Mouse (Mus musculus) midbrain, embryonic 14.5 days (tissue): ENCODE measurements around the gene Tomt. TPM values are rescaled to one million over a fixed set of nuclear protein-coding genes. Genes with fewer than 3 reads are reported as not detected.

ENCODE experiments used
- ATAC-seq: fragments of 200-750 bp; cut with Nextera tagmentation; 2 replicates; pipeline ENCODE4 v1.8.0; 2017; ENCODE audit warnings: moderate number of reproducible peaks, moderate library complexity; ENCODE audit not compliant: low FRiP score, low TSS enrichment
- DNase-seq: peaks from one replicate; pipeline ENCODE4 v3.0.0-alpha.2; 2015
- H3K27ac ChIP-seq: fragments of 300-500 bp; sonication (generic); replicated peaks from 2 replicates; pipeline ENCODE4 v1.5.1; 2014; ENCODE audit warnings: mild to moderate bottlenecking, low read depth, low read length, moderate library complexity
- H3K27me3 ChIP-seq: fragments of 300-500 bp; sonication (generic); 2 replicates; pipeline ENCODE4 v1.6.1; 2014; ENCODE audit warnings: low read length, control low read depth, mixed read lengths; ENCODE audit not compliant: control insufficient read depth, insufficient read depth
- H3K36me3 ChIP-seq: fragments of 300-500 bp; sonication (generic); 2 replicates; pipeline ENCODE4 v1.6.1; 2014; ENCODE audit warnings: low read length, control low read depth; ENCODE audit not compliant: control insufficient read depth, insufficient read depth
- H3K4me1 ChIP-seq: fragments of 300-500 bp; sonication (generic); 2 replicates; pipeline ENCODE4 v1.6.1; 2014; ENCODE audit warnings: mild to moderate bottlenecking, antibody characterized with exemption, low read length, control low read depth; ENCODE audit not compliant: control insufficient read depth, insufficient read depth
- H3K4me2 ChIP-seq: fragments of 300-500 bp; sonication (generic); 2 replicates; pipeline ENCODE4 v1.6.1; 2014; ENCODE audit warnings: mild to moderate bottlenecking, low read length, moderate library complexity
- H3K4me3 ChIP-seq: fragments of 300-500 bp; sonication (generic); replicated peaks from 2 replicates; pipeline ENCODE4 v1.5.1; 2014; ENCODE audit warnings: low read depth, low read length
- H3K9ac ChIP-seq: fragments of 300-500 bp; sonication (generic); replicated peaks from 2 replicates; pipeline ENCODE4 v1.6.1; 2014; ENCODE audit warnings: mild to moderate bottlenecking, low read length, moderate library complexity
- H3K9me3 ChIP-seq: fragments of 300-500 bp; sonication (generic); 2 replicates; pipeline ENCODE4 v1.6.1; 2016; ENCODE audit warnings: low read length, control low read depth, mixed read lengths; ENCODE audit not compliant: control insufficient read depth
- WGBS: fragments of 180-500 bp; shearing (Covaris S2); extraction: QIAGEN DNeasy Blood & Tissue Kit; methylation state at CpG from one replicate; pipeline ENCODE4 v1.1.7; 2014; 5-methylcytosine and 5-hydroxymethylcytosine counted together
- polyA plus RNA-seq: library from polyadenylated mRNA; unstranded; fragments of >200 nt; fragmentation: Nextera tagmentation; extraction: Ambion mirVana; gene quantifications from 2 replicates; pipeline ENCODE4 v1.2.1, GENCODE M21; 2014

Tomt gene
- polyA plus RNA-seq, 1 experiment from 2014 or later, result 0.33 TPM

GRCm38 (mm10) chr7:101896104-101897066 lies 9.8 kb downstream of the Tomt start:
- Histone ChIP-seq H3K4me2 (peak overlapping the region; percentile 56), H3K9me3 (no peaks in the 10 kb centered on the region), H3K9ac (peak overlapping the region; percentile 57), H3K27me3 (no peaks in the 10 kb centered on the region), H3K27ac (peak overlapping the region; percentile 87), H3K4me3 (peak overlapping the region; percentile 52), H3K4me1 (peaks cover 4% of the 10 kb centered on the region; the same call in 1 of the 2 replicates), H3K36me3 (no peaks in the 10 kb centered on the region)
- DNase-seq, result peak; percentile 98
- ATAC-seq, result peak; percentile 98
- WGBS, result under 1% methylated on average over 57 of the region's 57 CpGs

DNA sequence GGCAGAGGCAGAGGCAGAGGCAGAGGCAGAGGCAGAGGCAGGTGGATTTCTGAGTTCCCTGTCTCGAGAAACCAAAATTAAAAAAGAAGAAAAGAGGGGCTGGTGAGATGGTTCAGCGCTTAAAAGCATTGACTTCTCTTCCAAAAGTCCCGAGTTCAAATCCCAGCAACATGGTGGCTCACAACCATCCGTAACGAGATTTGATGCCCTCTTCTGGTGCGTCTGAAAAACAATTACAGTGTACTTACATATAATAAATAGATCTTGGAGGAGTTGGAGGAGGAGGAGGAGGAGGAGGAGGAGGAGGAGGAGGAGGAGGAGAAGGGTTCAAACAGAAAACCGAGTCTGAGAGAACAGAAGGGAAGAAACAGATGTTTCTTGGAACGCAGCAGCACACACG lies 10.5 kb downstream of the Tomt start:
- no peaks in the 10 kb centered on the region for H3K9me3 ChIP-seq
- ATAC-seq, result no peak; the same call in 1 of the 2 replicates
- 43% methylated on average over 9 of the region's 9 CpGs for WGBS

DNA sequence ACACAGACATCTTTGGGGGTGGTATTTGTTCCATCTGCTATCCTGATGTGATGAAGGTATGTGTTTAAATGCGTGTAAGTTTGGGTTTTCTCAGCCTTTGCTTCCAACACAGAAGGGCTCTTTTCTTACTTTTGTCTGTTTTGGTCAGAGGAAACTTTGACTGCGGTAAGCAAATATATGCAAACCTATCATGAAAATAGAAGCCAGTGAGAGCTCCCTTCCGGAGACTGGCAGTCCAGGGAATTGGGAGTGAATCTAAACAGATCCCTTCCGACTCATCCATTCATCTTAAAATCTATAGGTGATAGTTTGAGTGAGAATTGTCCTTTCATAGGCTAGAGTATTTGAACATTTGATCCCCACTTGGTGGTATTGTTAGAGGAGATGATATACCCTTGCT lies 17.7 kb downstream of the Tomt start:
- ATAC-seq, result no peak
- Histone ChIP-seq H3K9ac (no peak overlapping the region), H3K4me1 (no peaks in the 10 kb centered on the region), H3K4me2 (no peak overlapping the region), H3K4me3 (no peak overlapping the region), H3K36me3 (no peaks in the 10 kb centered on the region), H3K27ac (no peak overlapping the region), H3K27me3 (no peaks in the 10 kb centered on the region), H3K9me3 (no peaks in the 10 kb centered on the region)
- DNase-seq, result no peak
- 83% methylated on average over 4 of the region's 4 CpGs for WGBS

More for the DNA sequence above, 10.5 kb downstream of the Tomt start:
- peak overlapping the region; percentile 87 for H3K27ac ChIP-seq
- H3K4me1 ChIP-seq, result peaks cover 4% of the 10 kb centered on the region; the same call in 1 of the 2 replicates
- peak; percentile 55 for DNase-seq
- peak overlapping the region; percentile 52 for H3K4me3 ChIP-seq
- H3K4me2 ChIP-seq, result peak overlapping the region; percentile 42
- no peaks in the 10 kb centered on the region for H3K36me3 ChIP-seq
- no peaks in the 10 kb centered on the region for H3K27me3 ChIP-seq
- peak overlapping the region; percentile 46; the same call in 1 of the 2 replicates for H3K9ac ChIP-seq

DNA sequence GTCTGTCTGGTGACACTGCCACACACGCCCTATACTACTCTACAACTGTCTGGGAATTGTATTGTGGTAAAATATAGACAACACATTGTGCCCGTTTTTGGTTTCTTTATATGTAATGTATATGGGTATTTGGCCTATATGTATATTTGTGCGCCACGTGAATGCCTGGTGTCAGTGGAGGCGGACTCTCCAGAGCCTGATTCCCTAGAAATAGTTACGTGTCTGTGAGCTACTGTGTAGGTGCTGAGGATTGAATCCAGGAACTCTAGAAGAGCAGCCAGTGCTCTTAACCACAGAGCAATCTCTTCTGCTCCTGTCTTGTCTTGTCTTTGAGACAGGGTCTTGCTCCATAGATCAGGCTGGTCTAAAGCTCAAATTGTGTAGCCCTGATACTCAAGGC lies 19.9 kb downstream of the Tomt start:
- Histone ChIP-seq H3K27ac (no peak overlapping the region), H3K4me1 (no peaks in the 10 kb centered on the region), H3K36me3 (no peaks in the 10 kb centered on the region), H3K4me3 (no peak overlapping the region), H3K4me2 (no peak overlapping the region), H3K9me3 (no peaks in the 10 kb centered on the region), H3K9ac (no peak overlapping the region), H3K27me3 (no peaks in the 10 kb centered on the region)
- ATAC-seq (no peak), DNase-seq (no peak)
- WGBS, result 91% methylated on average over 6 of the region's 6 CpGs

DNA sequence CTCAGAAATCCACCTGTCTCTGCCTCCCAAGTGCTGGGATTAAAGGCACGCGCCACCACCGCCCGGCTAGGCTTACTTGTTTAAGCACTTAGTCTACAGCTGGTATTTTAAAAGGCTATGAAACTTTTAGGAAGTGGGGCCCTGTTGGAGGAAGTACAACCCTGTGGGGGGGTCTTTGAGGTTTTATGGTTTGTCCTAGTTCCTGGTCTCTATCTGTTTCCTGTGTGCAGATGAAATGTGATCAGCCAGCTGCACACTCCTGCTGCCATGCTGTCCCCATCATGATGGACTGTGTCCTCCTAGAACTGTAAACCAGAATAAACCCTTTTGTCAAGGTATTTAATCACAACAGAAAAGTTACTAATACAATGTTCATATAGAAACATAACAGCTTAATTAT lies 22.0 kb downstream of the Tomt start:
- Histone ChIP-seq H3K27me3 (no peaks in the 10 kb centered on the region), H3K9ac (no peak overlapping the region), H3K4me3 (no peak overlapping the region), H3K36me3 (no peaks in the 10 kb centered on the region), H3K4me1 (no peaks in the 10 kb centered on the region), H3K9me3 (no peaks in the 10 kb centered on the region), H3K4me2 (no peak overlapping the region), H3K27ac (no peak overlapping the region)
- ATAC-seq (no peak), DNase-seq (no peak)
- 98% methylated on average over 4 of the region's 4 CpGs for WGBS

GRCm38 (mm10) chr7:101882413-101883154 lies 23.6 kb downstream of the Tomt start:
- 59% methylated on average over 9 of the region's 9 CpGs for WGBS
- ATAC-seq (no peak), DNase-seq (no peak)
- no peak overlapping the region for H3K4me3 ChIP-seq
- H3K27ac ChIP-seq, result no peak overlapping the region
- no peaks in the 10 kb centered on the region for H3K27me3 ChIP-seq
- no peak overlapping the region for H3K4me2 ChIP-seq
- no peaks in the 10 kb centered on the region for H3K9me3 ChIP-seq
- H3K9ac ChIP-seq, result no peak overlapping the region
- no peaks in the 10 kb centered on the region for H3K4me1 ChIP-seq
- H3K36me3 ChIP-seq, result no peaks in the 10 kb centered on the region

GRCm38 (mm10) chr7:101880855-101881254 lies 25.3 kb downstream of the Tomt start:
- no peak overlapping the region for H3K4me3 ChIP-seq
- H3K4me1 ChIP-seq, result no peaks in the 10 kb centered on the region
- H3K36me3 ChIP-seq, result no peaks in the 10 kb centered on the region
- no peaks in the 10 kb centered on the region for H3K27me3 ChIP-seq
- H3K27ac ChIP-seq, result no peak overlapping the region
- DNase-seq (no peak), ATAC-seq (no peak)
- no peak overlapping the region for H3K4me2 ChIP-seq
- no peak overlapping the region for H3K9ac ChIP-seq
- 78% methylated on average over 4 of the region's 4 CpGs for WGBS
- no peaks in the 10 kb centered on the region for H3K9me3 ChIP-seq

DNA sequence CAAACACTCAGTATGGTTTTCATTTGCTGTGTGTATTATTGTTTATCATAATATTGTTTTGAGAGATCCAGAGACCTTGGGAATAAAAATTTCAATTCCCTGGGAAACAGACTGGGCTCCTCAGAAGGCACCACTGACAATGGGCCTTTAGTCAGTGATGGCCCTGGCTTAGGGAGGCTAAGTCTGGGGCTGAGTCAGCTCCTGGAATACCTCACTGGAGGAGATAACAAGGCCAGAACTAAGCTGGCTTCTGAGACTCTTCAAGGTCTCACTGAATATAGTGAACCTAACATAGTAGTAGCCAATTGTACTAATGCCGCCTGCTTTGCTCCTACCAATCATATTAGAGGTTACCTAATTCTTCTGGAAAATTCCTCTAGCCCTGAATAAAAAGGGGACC lies 30.2 kb downstream of the Tomt start:
- Histone ChIP-seq H3K4me2 (no peak overlapping the region), H3K9ac (no peak overlapping the region), H3K27ac (no peak overlapping the region), H3K27me3 (no peaks in the 10 kb centered on the region), H3K4me3 (no peak overlapping the region), H3K9me3 (no peaks in the 10 kb centered on the region), H3K4me1 (no peaks in the 10 kb centered on the region), H3K36me3 (no peaks in the 10 kb centered on the region)
- WGBS, result 97% methylated on average over 1 of the region's 1 CpGs
- DNase-seq (no peak), ATAC-seq (no peak)
